In genomic region chr7:25206094-25206830, GRCm38 (mm10) we compare ENCODE assay signal across 13 mouse cellular contexts. TPM values are rescaled to one million over a fixed set of nuclear protein-coding genes. Genes with fewer than 3 reads are reported as not detected.
DNase-seq lines count a peak whose midpoint lies in the region; ATAC-seq and TF ChIP-seq lines count a peak whose summit lies in the region.
"Had no signal": no experiment of that assay in that cellular context is flagged by ENCODE, and none has a peak within 500 bp of the region (broad histone marks: within the 10 kb centered on the region; RNA-seq: fewer than 3 reads in every experiment).

No protein-coding gene starts in this region.

- H3K27ac ChIP-seq in liver, postnatal 0 days (ENCODE audit: low read depth), result peak overlapping the region; percentile 92
- no peak overlapping the region for H3K27ac ChIP-seq in heart, embryonic 11.5 days (ENCODE audit: low read depth, low read length)

- no peaks in the 10 kb centered on the region for H3K9me3 ChIP-seq in liver, postnatal 0 days (ENCODE audit: low read length)
- no peaks in the 10 kb centered on the region for H3K9me3 ChIP-seq in heart, embryonic 11.5 days (replicated peaks; ENCODE audit: control insufficient read depth, low read length)
- H3K9me3 ChIP-seq: G1E; limb, embryonic 10.5 days had no signal

- TF ChIP-seq EP300 in liver, postnatal 0 days (IDR thresholded peaks at IDR 0.05; ENCODE audit: low read depth), result no peak

- 72% methylated on average over 16 of the region's 16 CpGs for WGBS in liver, postnatal 0 days (ENCODE audit: insufficient replicate concordance)
- 88% methylated on average over 16 of the region's 16 CpGs for WGBS in heart, embryonic 11.5 days (ENCODE audit: insufficient replicate concordance)

- H3K36me3 ChIP-seq in liver, postnatal 0 days (replicated peaks; ENCODE audit: insufficient read depth, low read length), result peaks cover 93% of the 10 kb centered on the region
- peaks cover 5% of the 10 kb centered on the region; the same call in 1 of the 2 replicates for H3K36me3 ChIP-seq in heart, embryonic 11.5 days (ENCODE audit: control insufficient read depth, insufficient read depth, low read length)

- no peaks in the 10 kb centered on the region for H3K27me3 ChIP-seq in liver, postnatal 0 days (ENCODE audit: insufficient read depth, low read length)
- no peaks in the 10 kb centered on the region for H3K27me3 ChIP-seq in heart, embryonic 11.5 days (ENCODE audit: control insufficient read depth, insufficient read depth, low read length)

- DNase-seq in heart, adult 11 months, result peak; percentile 90
- DNase-seq in heart, postnatal 25 days (ENCODE audit: low spot score), result no peak
- peak; percentile 27 to 32 for DNase-seq in B cell, adult 2 months
- peak; percentile 47 for DNase-seq in ZHBTc4 (ENCODE audit: low read depth, low spot score)
- no peak for DNase-seq in liver, postnatal 0 days
- DNase-seq in kidney, postnatal 36 days, result no peak
- no peak for DNase-seq in heart, postnatal 4 days
- DNase-seq: adrenal gland, adult 8-10 months; embryo, embryonic 11 days; kidney, postnatal 10 days had no signal

- intact Hi-C loops in heart, postnatal 25 days (cut with DNase I), result loop anchor here (10.0 kb wide), 1 partner anchor 321 kb away; the partner anchor contains the start of gene Rps19

- H3K4me3 ChIP-seq in liver, postnatal 0 days (ENCODE audit: low read depth, low read length), result no peak overlapping the region
- H3K4me3 ChIP-seq in heart, embryonic 11.5 days (ENCODE audit: low read depth, low read length), result no peak overlapping the region
- H3K4me3 ChIP-seq: limb, embryonic 10.5 days had no signal

- ATAC-seq in liver, postnatal 0 days, result peak; percentile 51
- ATAC-seq in heart, embryonic 11.5 days (replicated peaks; ENCODE audit: insufficient number of reproducible peaks, low FRiP score, low TSS enrichment), result no peak

- peaks cover 43% of the 10 kb centered on the region for H3K4me1 ChIP-seq in liver, postnatal 0 days (ENCODE audit: insufficient read depth)
- H3K4me1 ChIP-seq in heart, embryonic 11.5 days (ENCODE audit: control insufficient read depth, insufficient read depth, low read length), result 0 out of 2 replicates have a peak, but pooled peaks cover 2% of the 10 kb centered on the region

- H3K9ac ChIP-seq in liver, postnatal 0 days (replicated peaks), result peak overlapping the region; percentile 26; the same call in 1 of the 2 replicates
- no peak overlapping the region for H3K9ac ChIP-seq in heart, embryonic 11.5 days (ENCODE audit: low read depth, low read length)

- TF ChIP-seq CTCF in liver, postnatal 0 days (IDR thresholded peaks at IDR 0.05; ENCODE audit: low read depth), result no peak

- peak overlapping the region; percentile 61 for H3K4me2 ChIP-seq in liver, postnatal 0 days (ENCODE audit: low read depth, low read length)
- no peak overlapping the region for H3K4me2 ChIP-seq in heart, embryonic 11.5 days

RNA-seq across cellular contexts. Expression of gene Dedd2, which starts 14.2 kb away (rescaled TPM):
- total RNA-seq in heart, postnatal 25 days (2021), result 10 to 100 TPM; 13.6 to 20.2 TPM
- 19.2 and 21.1 TPM in 2 replicates for polyA plus RNA-seq in liver, postnatal 0 days (2015; fragmentation: Nextera tagmentation; extraction: Ambion mirVana)
- polyA plus RNA-seq in heart, embryonic 11.5 days (2014; fragmentation: Nextera tagmentation; extraction: Ambion mirVana), result 5.3 and 6.7 TPM in 2 replicates
- total RNA-seq in heart, postnatal 4 days (2021), result 1 to 10 TPM; 7.2 to 9.6 TPM

RNA-seq across cellular contexts. Expression of gene Zfp526, which starts 15.0 kb away (rescaled TPM):
- total RNA-seq in heart, postnatal 25 days (2021), result 1 to 10 TPM; 8.0 to 9.1 TPM
- 1.0 and 1.2 TPM in 2 replicates for polyA plus RNA-seq in liver, postnatal 0 days (2015; fragmentation: Nextera tagmentation; extraction: Ambion mirVana)
- 2.3 and 2.7 TPM in 2 replicates for polyA plus RNA-seq in heart, embryonic 11.5 days (2014; fragmentation: Nextera tagmentation; extraction: Ambion mirVana)
- 10 to 100 TPM in 1 of 2 experiments, 1 to 10 TPM in 1; 9.9 to 10.2 TPM for total RNA-seq in heart, postnatal 4 days (2021)

RNA-seq across cellular contexts. Expression of gene Pou2f2, which starts 26.7 kb away (rescaled TPM):
- under 1 TPM; 0.60 to 0.61 TPM for total RNA-seq in heart, postnatal 25 days (2021)
- polyA plus RNA-seq in liver, postnatal 0 days (2015; fragmentation: Nextera tagmentation; extraction: Ambion mirVana), result 2.0 and 2.9 TPM in 2 replicates
- polyA plus RNA-seq in heart, embryonic 11.5 days (2014; fragmentation: Nextera tagmentation; extraction: Ambion mirVana), result 0.68 and 0.83 TPM in 2 replicates
- under 1 TPM; 0.36 to 0.79 TPM for total RNA-seq in heart, postnatal 4 days (2021)

RNA-seq across cellular contexts. Expression of gene Gsk3a, which starts 31.4 kb away (rescaled TPM):
- total RNA-seq in heart, postnatal 25 days (2021), result 10 to 100 TPM; 62.6 to 64.6 TPM
- 4.3 and 5.1 TPM in 2 replicates for polyA plus RNA-seq in liver, postnatal 0 days (2015; fragmentation: Nextera tagmentation; extraction: Ambion mirVana)
- polyA plus RNA-seq in heart, embryonic 11.5 days (2014; fragmentation: Nextera tagmentation; extraction: Ambion mirVana), result 10.4 and 11.6 TPM in 2 replicates
- 10 to 100 TPM; 68.2 to 70.9 TPM for total RNA-seq in heart, postnatal 4 days (2021)

RNA-seq across cellular contexts. Expression of gene Erf, which starts 44.3 kb away (rescaled TPM):
- 10 to 100 TPM; 19.2 to 29.6 TPM for total RNA-seq in heart, postnatal 25 days (2021)
- 4.6 and 5.2 TPM in 2 replicates for polyA plus RNA-seq in liver, postnatal 0 days (2015; fragmentation: Nextera tagmentation; extraction: Ambion mirVana)
- 20.5 and 25.0 TPM in 2 replicates for polyA plus RNA-seq in heart, embryonic 11.5 days (2014; fragmentation: Nextera tagmentation; extraction: Ambion mirVana)
- total RNA-seq in heart, postnatal 4 days (2021), result 10 to 100 TPM; 47.5 to 53.2 TPM

Comparison
In these comparisons a context has a peak if more than half of its experiments do, and no peak if none do; other contexts are left out.
1. DNase-seq: peak in heart, adult 11 months (single experiment), B cell, adult 2 months (2 of 2) and ZHBTc4 (single experiment); none in heart, postnatal 25 days (single experiment), liver, postnatal 0 days (single experiment), kidney, postnatal 36 days (0 of 2) and heart, postnatal 4 days (single experiment).